Mouse (Mus musculus) CD4-positive, CD25-positive, alpha-beta regulatory T cell, adult 2 months (primary cell): Measurements from ENCODE around the gene Tmem117.

Experiments used
- DNase-seq: peaks from one replicate; pipeline ENCODE4 v3.0.0-alpha.2; 2012; ENCODE audit warnings: low read depth, low spot score

The Tmem117 gene

GRCm38 (mm10) chr15:94893201-94893600 lies 264.2 kb downstream of the Tmem117 start:
- DNase-seq = no peak

- DNase-seq = no peak
Observed at GRCm38 (mm10) chr15:94894086-94894485, 265.1 kb downstream of the Tmem117 start.

GRCm38 (mm10) chr15:94895681-94896080 lies 266.6 kb downstream of the Tmem117 start:
- DNase-seq = no peak

GRCm38 (mm10) chr15:94903188-94903587 lies 274.2 kb downstream of the Tmem117 start:
- no peak for DNase-seq

- DNase-seq = no peak
Observed at GRCm38 (mm10) chr15:94904672-94905407, 275.8 kb downstream of the Tmem117 start.

- DNase-seq = no peak
Observed at GRCm38 (mm10) chr15:94921672-94922071, 292.6 kb downstream of the Tmem117 start.

- no peak for DNase-seq
Observed at GRCm38 (mm10) chr15:94927986-94928385, 299.0 kb downstream of the Tmem117 start.

- DNase-seq = no peak
Observed at GRCm38 (mm10) chr15:94930743-94931142, 301.7 kb downstream of the Tmem117 start.

- DNase-seq = no peak
Observed at GRCm38 (mm10) chr15:94933044-94933443, 304.0 kb downstream of the Tmem117 start.

- DNase-seq = no peak
Observed at GRCm38 (mm10) chr15:94933480-94933879, 304.4 kb downstream of the Tmem117 start.

- DNase-seq = no peak
Observed at GRCm38 (mm10) chr15:94941954-94942353, 312.9 kb downstream of the Tmem117 start.

- no peak for DNase-seq
Observed at GRCm38 (mm10) chr15:94942465-94942864, 313.4 kb downstream of the Tmem117 start.

- DNase-seq = no peak
Observed at GRCm38 (mm10) chr15:94943891-94944290, 314.9 kb downstream of the Tmem117 start.

- DNase-seq = no peak
Observed at GRCm38 (mm10) chr15:94951382-94952048, 322.5 kb downstream of the Tmem117 start.

- DNase-seq = no peak
Observed at GRCm38 (mm10) chr15:94956697-94957096, 327.7 kb downstream of the Tmem117 start.

- DNase-seq = no peak
Observed at GRCm38 (mm10) chr15:94957202-94957601, 328.2 kb downstream of the Tmem117 start.

- DNase-seq = no peak
Observed at GRCm38 (mm10) chr15:94967004-94967403, 338.0 kb downstream of the Tmem117 start.

- no peak for DNase-seq
Observed at GRCm38 (mm10) chr15:94968403-94969180, 339.6 kb downstream of the Tmem117 start.

GRCm38 (mm10) chr15:94981798-94982197 lies 352.8 kb downstream of the Tmem117 start:
- DNase-seq = no peak

GRCm38 (mm10) chr15:94995352-94995751 lies 366.3 kb downstream of the Tmem117 start:
- DNase-seq = no peak

GRCm38 (mm10) chr15:95005121-95005824 lies 376.2 kb downstream of the Tmem117 start:
- no peak for DNase-seq

GRCm38 (mm10) chr15:95022251-95022650 lies 393.2 kb downstream of the Tmem117 start:
- DNase-seq = no peak
